Mouse (Mus musculus): Measurements from ENCODE around the gene E2f3. TPM values are rescaled to one million over a fixed set of nuclear protein-coding genes. Genes with fewer than 3 reads are reported as not detected.

Gene E2f3
- total and polyA plus RNA-seq, 3 experiments = 2.4 to 11.6 (median 8.4) TPM

- no peak for DNase-seq
Observed at GRCm38 (mm10) chr13:29979140-29979564, 6.7 kb downstream of the E2f3 start.

- no peak for DNase-seq
Observed at GRCm38 (mm10) chr13:29977358-29977757, 8.5 kb downstream of the E2f3 start.

GRCm38 (mm10) chr13:29974066-29974465 is 11.8 kb downstream of the E2f3 start:
- no peak for DNase-seq

- DNase-seq = no peak
Observed at GRCm38 (mm10) chr13:29973610-29974009, 12.3 kb downstream of the E2f3 start.

GRCm38 (mm10) chr13:29970333-29970732 is 15.5 kb downstream of the E2f3 start:
- no peak for DNase-seq

- DNase-seq = no peak
Observed at GRCm38 (mm10) chr13:29968636-29969035, 17.2 kb downstream of the E2f3 start.

GRCm38 (mm10) chr13:29967367-29967766 is 18.5 kb downstream of the E2f3 start:
- DNase-seq = no peak

GRCm38 (mm10) chr13:29966966-29967365 is 18.9 kb downstream of the E2f3 start:
- no peak for DNase-seq

- no peak for DNase-seq
Observed at GRCm38 (mm10) chr13:29964087-29964486, 21.8 kb downstream of the E2f3 start.

GRCm38 (mm10) chr13:29960416-29960815 is 25.4 kb downstream of the E2f3 start:
- DNase-seq = no peak

- no peak for DNase-seq
Observed at GRCm38 (mm10) chr13:29957731-29958254, 28.1 kb downstream of the E2f3 start.

- no peak for DNase-seq
Observed at GRCm38 (mm10) chr13:29956821-29957421, 28.9 kb downstream of the E2f3 start.

- DNase-seq = no peak
Observed at GRCm38 (mm10) chr13:29955296-29955695, 30.6 kb downstream of the E2f3 start.

- DNase-seq = no peak
Observed at GRCm38 (mm10) chr13:29954741-29955140, 31.1 kb downstream of the E2f3 start.

GRCm38 (mm10) chr13:29953417-29954045 is 32.3 kb downstream of the E2f3 start:
- DNase-seq = no peak

GRCm38 (mm10) chr13:29946045-29946444 is 39.8 kb downstream of the E2f3 start:
- DNase-seq = no peak

GRCm38 (mm10) chr13:29944915-29945570 is 40.8 kb downstream of the E2f3 start:
- no peak for DNase-seq

GRCm38 (mm10) chr13:29944493-29944892 is 41.4 kb downstream of the E2f3 start:
- no peak for DNase-seq

GRCm38 (mm10) chr13:29943541-29944039 is 42.3 kb downstream of the E2f3 start:
- DNase-seq = no peak

- DNase-seq = no peak
Observed at GRCm38 (mm10) chr13:29940071-29940470, 45.8 kb downstream of the E2f3 start.

- no peak for DNase-seq
Observed at GRCm38 (mm10) chr13:29939399-29939798, 46.5 kb downstream of the E2f3 start.

GRCm38 (mm10) chr13:29938776-29939175 is 47.1 kb downstream of the E2f3 start:
- no peak for DNase-seq

- DNase-seq = no peak
Observed at GRCm38 (mm10) chr13:29926168-29926567, 59.7 kb downstream of the E2f3 start.

Measured in adrenal gland, adult 2 months (tissue).